21 mouse cellular contexts compared by ENCODE assay signal in genomic region chr2:101997013-101997412, GRCm38 (mm10).
A peak's percentile ranks its signal among the peaks of the same experiment; 100 is the strongest.
DNase-seq lines count a peak whose midpoint lies in the region; ATAC-seq and TF ChIP-seq lines count a peak whose summit lies in the region.
"Had no signal": no experiment of that assay in that cellular context is flagged by ENCODE, and none has a peak within 500 bp of the region (broad histone marks: within the 10 kb centered on the region; RNA-seq: fewer than 3 reads in every experiment).

No protein-coding gene starts in this region.

- no peak overlapping the region for H3K4me2 ChIP-seq in forebrain, embryonic 11.5 days (ENCODE audit: low read depth, low read length, severe bottlenecking)
- no peak overlapping the region for H3K4me2 ChIP-seq in forebrain, postnatal 0 days (ENCODE audit: low read depth)
- H3K4me2 ChIP-seq in neural tube, embryonic 13.5 days = no peak overlapping the region
- no peak overlapping the region for H3K4me2 ChIP-seq in midbrain, embryonic 14.5 days (ENCODE audit: low read length)
- H3K4me2 ChIP-seq: embryonic facial prominence, embryonic 15.5 days; heart, embryonic 12.5 days had no signal

- no peaks in the 10 kb centered on the region for H3K9me3 ChIP-seq in forebrain, embryonic 11.5 days (ENCODE audit: control insufficient read depth, low read length)
- H3K9me3 ChIP-seq in forebrain, postnatal 0 days (ENCODE audit: low read length) = no peaks in the 10 kb centered on the region
- H3K9me3 ChIP-seq in neural tube, embryonic 13.5 days = no peaks in the 10 kb centered on the region
- no peaks in the 10 kb centered on the region for H3K9me3 ChIP-seq in midbrain, embryonic 14.5 days (ENCODE audit: control insufficient read depth, low read length)
- H3K9me3 ChIP-seq: embryonic facial prominence, embryonic 15.5 days; heart, embryonic 12.5 days had no signal

- 74% methylated on average over 11 of the region's 11 CpGs for WGBS in forebrain, embryonic 11.5 days
- 35% methylated on average over 11 of the region's 11 CpGs for WGBS in forebrain, postnatal 0 days
- WGBS in neural tube, embryonic 13.5 days = 37% methylated on average over 11 of the region's 11 CpGs
- WGBS in midbrain, embryonic 14.5 days = 46% methylated on average over 11 of the region's 11 CpGs

- DNase-seq in forebrain, embryonic 11.5 days (ENCODE audit: low spot score) = no peak
- DNase-seq in forebrain, postnatal 0 days = no peak
- DNase-seq in neural tube, embryonic 10.5 days (ENCODE audit: extremely low spot score, low spot score) = no peak
- DNase-seq in midbrain, embryonic 14.5 days = peak; percentile 59
- DNase-seq in cerebellum, postnatal 25 days = no peak
- no peak for DNase-seq in T-cell, adult 2 months (ENCODE audit: low spot score)
- DNase-seq: adrenal gland, postnatal 25 days; cerebellum, adult 9-10 months; gastrocnemius, postnatal 14 days; heart, adult 18-20 months; heart, postnatal 10 days; kidney, postnatal 25 days; layer of hippocampus, postnatal 36 days; retina, postnatal 1 day; right cerebral cortex, postnatal 25 days; thymus, postnatal 36 days had no signal

- H3K27me3 ChIP-seq in forebrain, embryonic 11.5 days (ENCODE audit: control insufficient read depth, insufficient read depth, low read length) = no peaks in the 10 kb centered on the region
- H3K27me3 ChIP-seq in forebrain, postnatal 0 days (ENCODE audit: insufficient read depth, low read length) = no peaks in the 10 kb centered on the region
- no peaks in the 10 kb centered on the region for H3K27me3 ChIP-seq in neural tube, embryonic 13.5 days
- H3K27me3 ChIP-seq in midbrain, embryonic 14.5 days (ENCODE audit: control insufficient read depth, insufficient read depth, low read length) = no peaks in the 10 kb centered on the region
- H3K27me3 ChIP-seq: embryonic facial prominence, embryonic 15.5 days; heart, embryonic 12.5 days had no signal

- H3K27ac ChIP-seq in forebrain, embryonic 11.5 days (ENCODE audit: low read depth, low read length) = 0 out of 2 replicates have a peak overlapping the region, but pooled peaks have one; percentile 26
- no peak overlapping the region for H3K27ac ChIP-seq in forebrain, postnatal 0 days (ENCODE audit: low read depth, low read length)
- peak overlapping the region; percentile 59 for H3K27ac ChIP-seq in neural tube, embryonic 13.5 days (replicated peaks)
- H3K27ac ChIP-seq in midbrain, embryonic 14.5 days (replicated peaks; ENCODE audit: low read depth, low read length) = peak overlapping the region; percentile 14; the same call in 1 of the 2 replicates
- H3K27ac ChIP-seq: embryonic facial prominence, embryonic 15.5 days; macrophage had no signal

- H3K36me3 ChIP-seq in forebrain, embryonic 11.5 days (ENCODE audit: control insufficient read depth, insufficient read depth, low read length) = no peaks in the 10 kb centered on the region
- H3K36me3 ChIP-seq in forebrain, postnatal 0 days (ENCODE audit: insufficient read depth) = no peaks in the 10 kb centered on the region
- H3K36me3 ChIP-seq in neural tube, embryonic 13.5 days = no peaks in the 10 kb centered on the region
- no peaks in the 10 kb centered on the region for H3K36me3 ChIP-seq in midbrain, embryonic 14.5 days (ENCODE audit: control insufficient read depth, insufficient read depth, low read length)
- H3K36me3 ChIP-seq: embryonic facial prominence, embryonic 15.5 days; heart, embryonic 12.5 days had no signal

- no peak overlapping the region for H3K4me3 ChIP-seq in forebrain, embryonic 11.5 days (ENCODE audit: low read depth, low read length)
- H3K4me3 ChIP-seq in forebrain, postnatal 0 days (ENCODE audit: low read depth, low read length) = no peak overlapping the region
- H3K4me3 ChIP-seq in neural tube, embryonic 13.5 days = no peak overlapping the region
- H3K4me3 ChIP-seq in midbrain, embryonic 14.5 days (replicated peaks; ENCODE audit: low read depth, low read length) = no peak overlapping the region
- H3K4me3 ChIP-seq: embryonic facial prominence, embryonic 15.5 days; heart, embryonic 12.5 days had no signal

- ATAC-seq in forebrain, embryonic 11.5 days (replicated peaks; ENCODE audit: low FRiP score) = no peak
- no peak; the same call in 1 of the 2 replicates for ATAC-seq in forebrain, postnatal 0 days
- ATAC-seq in neural tube, embryonic 13.5 days (ENCODE audit: low read depth) = no peak
- ATAC-seq in midbrain, embryonic 14.5 days (ENCODE audit: low FRiP score, low TSS enrichment) = no peak
- ATAC-seq: intestine, postnatal 0 days had no signal

- peaks cover 7% of the 10 kb centered on the region; the same call in 1 of the 2 replicates for H3K4me1 ChIP-seq in forebrain, embryonic 11.5 days (replicated peaks; ENCODE audit: control insufficient read depth, insufficient read depth, low read length)
- H3K4me1 ChIP-seq in forebrain, postnatal 0 days (ENCODE audit: insufficient read depth) = no peaks in the 10 kb centered on the region; the same call in none of the 2 replicates
- H3K4me1 ChIP-seq in neural tube, embryonic 13.5 days (replicated peaks) = peaks cover 62% of the 10 kb centered on the region
- H3K4me1 ChIP-seq in midbrain, embryonic 14.5 days (ENCODE audit: control insufficient read depth, insufficient read depth, low read length) = peaks cover 41% of the 10 kb centered on the region

- TF ChIP-seq CTCF in forebrain, postnatal 0 days (IDR thresholded peaks at IDR 0.05; ENCODE audit: low read depth) = no peak

- H3K9ac ChIP-seq in forebrain, embryonic 11.5 days (ENCODE audit: low read length) = no peak overlapping the region
- no peak overlapping the region for H3K9ac ChIP-seq in forebrain, postnatal 0 days
- no peak overlapping the region; the same call in 1 of the 2 replicates for H3K9ac ChIP-seq in neural tube, embryonic 13.5 days
- H3K9ac ChIP-seq in midbrain, embryonic 14.5 days (replicated peaks; ENCODE audit: low read length) = no peak overlapping the region
- H3K9ac ChIP-seq: embryonic facial prominence, embryonic 15.5 days; heart, embryonic 12.5 days had no signal
